Mouse (Mus musculus) mature B cell (primary cell): ENCODE data around the gene Pgm2.

Experiments used
- in situ Hi-C: fragments of 300-500 bp; cut with MboI; formaldehyde crosslinking; loops from 2 replicates; pipeline ENCODE4 v1.14.3; 2019

The Pgm2 gene

DNA sequence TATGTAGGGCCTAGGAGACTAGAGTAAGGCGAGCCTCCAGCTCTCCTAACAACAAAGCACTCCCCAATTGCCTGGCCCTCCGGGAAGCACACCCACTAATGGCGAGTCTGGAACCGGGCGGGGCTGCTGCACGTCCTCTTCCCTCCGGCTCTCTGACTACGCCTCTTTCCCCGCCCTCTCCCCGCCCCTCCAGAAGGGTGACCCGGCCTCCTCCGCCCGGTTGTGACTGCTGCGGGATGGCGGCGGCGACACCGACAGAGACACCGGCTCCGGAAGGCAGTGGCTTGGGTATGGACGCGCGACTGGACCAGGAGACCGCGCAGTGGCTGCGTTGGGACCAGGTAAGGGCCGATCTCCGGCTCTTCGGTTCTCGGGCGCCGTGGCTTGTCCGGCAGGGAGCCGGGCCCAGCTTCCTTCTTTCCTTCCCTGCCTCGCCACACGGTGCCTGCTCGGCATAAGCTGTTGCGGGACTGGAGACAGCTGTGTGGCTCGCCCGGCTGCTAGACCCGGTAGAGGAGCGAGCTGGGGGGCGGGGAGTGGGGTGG is at the start of gene Pgm2:
Gene Pgm2, plus strand, starts transcription at position 203 of the 545 bp plus-strand sequence.
- in situ Hi-C loops: no loop called here

GRCm38 (mm10) chr5:64043694-64044453 is 48.9 kb upstream of the Pgm2 start:
- in situ Hi-C loops: no loop called here

- in situ Hi-C loops: no loop called here
These were observed 48.0 kb upstream of the Pgm2 start for GRCm38 (mm10) chr5:64044790-64045189.

DNA sequence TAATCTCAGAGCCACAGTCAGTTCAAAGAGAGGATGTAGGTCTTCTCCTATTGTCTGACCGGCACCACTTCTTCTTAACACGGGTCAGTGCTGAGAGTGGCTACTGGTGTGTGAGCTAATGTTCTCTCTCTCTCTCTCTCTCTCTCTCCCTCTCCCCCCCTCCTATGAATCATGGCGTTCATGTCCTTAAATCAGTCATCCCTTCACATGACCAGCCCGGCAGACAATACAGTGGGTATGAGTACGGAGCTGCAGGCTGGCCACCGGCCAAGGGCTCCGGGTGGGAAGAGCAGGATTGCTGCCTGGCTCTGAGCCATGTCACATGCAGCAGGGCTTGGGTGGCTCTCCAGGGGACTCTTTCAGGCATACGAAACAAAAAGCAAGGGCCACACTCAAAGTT is 47.2 kb upstream of the Pgm2 start:
- in situ Hi-C loops: no loop called here

GRCm38 (mm10) chr5:64046995-64047394 is 45.8 kb upstream of the Pgm2 start:
- in situ Hi-C loops: no loop called here

DNA sequence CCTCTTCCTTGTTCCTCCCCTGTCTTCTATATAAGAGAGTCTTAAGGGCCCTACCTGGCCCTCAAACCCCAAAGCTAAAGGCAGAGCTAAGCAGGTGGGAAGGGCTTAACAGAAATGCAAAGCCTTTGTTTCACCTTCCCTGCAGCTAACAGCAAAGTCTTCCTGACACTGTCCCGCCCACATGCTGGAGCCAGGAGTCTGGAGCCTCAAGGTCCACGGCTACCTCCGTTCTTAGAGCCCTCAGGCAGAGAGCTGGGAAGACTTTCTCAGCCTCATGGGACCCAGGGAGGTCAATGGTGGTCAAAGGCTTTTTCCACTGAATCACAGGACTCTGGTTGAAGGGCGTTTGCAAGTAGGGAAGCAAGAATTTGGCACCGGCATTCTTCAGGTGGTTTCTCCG is 44.8 kb upstream of the Pgm2 start:
- in situ Hi-C loops: no loop called here

- in situ Hi-C loops: no loop called here
These were observed 44.1 kb upstream of the Pgm2 start for GRCm38 (mm10) chr5:64048605-64049004.

GRCm38 (mm10) chr5:64049256-64049655 is 43.5 kb upstream of the Pgm2 start:
- in situ Hi-C loops: no loop called here

- in situ Hi-C loops: no loop called here
These were observed 39.7 kb upstream of the Pgm2 start for GRCm38 (mm10) chr5:64053010-64053409.

DNA sequence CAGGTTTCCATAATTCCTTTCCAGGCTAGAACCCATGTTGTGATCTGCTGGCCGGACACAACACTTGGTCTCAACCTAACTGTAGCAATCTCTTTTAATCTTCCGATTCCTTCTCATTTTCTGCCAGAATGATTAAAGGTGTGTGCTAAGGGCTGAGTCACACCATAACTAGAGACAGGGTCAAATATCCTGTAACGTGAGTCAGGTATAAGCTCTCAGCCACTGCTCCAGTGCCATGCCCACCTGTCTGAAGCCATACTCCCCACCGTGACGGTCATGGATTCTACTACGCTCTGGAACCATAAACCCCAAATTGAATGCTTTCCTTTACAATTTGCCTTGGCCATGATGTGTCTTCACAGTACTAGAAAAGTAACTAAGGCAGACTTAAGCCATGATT is 36.5 kb upstream of the Pgm2 start:
- in situ Hi-C loops: no loop called here

DNA sequence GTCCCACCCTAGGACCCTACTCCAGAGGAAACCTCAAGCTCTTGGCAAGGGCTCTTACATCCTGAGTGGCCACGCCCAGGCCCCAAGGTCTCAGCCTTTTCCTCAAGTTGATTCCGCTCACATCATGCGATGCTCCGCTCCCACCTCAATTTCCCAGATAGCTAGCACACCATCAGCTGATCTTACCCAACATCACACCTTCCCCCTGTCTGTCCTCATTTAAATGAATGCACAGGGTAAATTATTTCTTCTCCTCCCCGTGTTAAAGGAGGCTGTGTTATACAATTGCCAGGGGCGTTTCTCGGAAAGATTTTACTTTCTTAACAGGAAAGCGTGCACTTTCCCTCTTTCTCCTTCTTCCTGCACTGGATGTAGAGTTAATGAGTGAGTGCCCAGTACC is 31.9 kb upstream of the Pgm2 start:
- in situ Hi-C loops: no loop called here

- in situ Hi-C loops: no loop called here
These were observed 31.1 kb upstream of the Pgm2 start for GRCm38 (mm10) chr5:64061643-64062042.

- in situ Hi-C loops: no loop called here
These were observed 29.7 kb upstream of the Pgm2 start for GRCm38 (mm10) chr5:64062882-64063621.

- in situ Hi-C loops: no loop called here
These were observed 29.0 kb upstream of the Pgm2 start for GRCm38 (mm10) chr5:64063622-64064355.

- in situ Hi-C loops: no loop called here
These were observed 28.3 kb upstream of the Pgm2 start for GRCm38 (mm10) chr5:64064401-64064800.

- in situ Hi-C loops: no loop called here
These were observed 27.2 kb upstream of the Pgm2 start for GRCm38 (mm10) chr5:64065497-64066046.

DNA sequence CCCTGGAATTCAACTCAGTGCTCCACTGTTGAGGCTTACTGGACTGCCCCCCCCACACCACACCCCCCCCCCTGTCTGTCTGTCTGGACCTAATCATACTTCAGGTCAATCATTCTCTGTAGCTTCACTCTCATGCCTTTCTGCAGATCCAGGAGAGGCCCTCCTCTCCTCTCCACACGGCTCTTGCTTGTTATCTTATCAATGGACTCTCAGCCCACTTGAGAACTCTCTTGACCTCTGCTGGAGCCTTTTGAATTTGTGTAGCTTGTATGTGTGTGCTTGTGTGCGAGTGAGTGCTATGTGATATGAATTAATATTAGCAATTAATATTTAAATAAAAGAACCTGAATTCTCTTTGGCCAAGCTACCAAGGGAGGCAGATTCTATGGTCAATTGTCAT is 26.6 kb upstream of the Pgm2 start:
- in situ Hi-C loops: no loop called here

- in situ Hi-C loops: no loop called here
These were observed 25.2 kb upstream of the Pgm2 start for GRCm38 (mm10) chr5:64067576-64067975.

- in situ Hi-C loops: no loop called here
These were observed 22.6 kb upstream of the Pgm2 start for GRCm38 (mm10) chr5:64070081-64070673.

DNA sequence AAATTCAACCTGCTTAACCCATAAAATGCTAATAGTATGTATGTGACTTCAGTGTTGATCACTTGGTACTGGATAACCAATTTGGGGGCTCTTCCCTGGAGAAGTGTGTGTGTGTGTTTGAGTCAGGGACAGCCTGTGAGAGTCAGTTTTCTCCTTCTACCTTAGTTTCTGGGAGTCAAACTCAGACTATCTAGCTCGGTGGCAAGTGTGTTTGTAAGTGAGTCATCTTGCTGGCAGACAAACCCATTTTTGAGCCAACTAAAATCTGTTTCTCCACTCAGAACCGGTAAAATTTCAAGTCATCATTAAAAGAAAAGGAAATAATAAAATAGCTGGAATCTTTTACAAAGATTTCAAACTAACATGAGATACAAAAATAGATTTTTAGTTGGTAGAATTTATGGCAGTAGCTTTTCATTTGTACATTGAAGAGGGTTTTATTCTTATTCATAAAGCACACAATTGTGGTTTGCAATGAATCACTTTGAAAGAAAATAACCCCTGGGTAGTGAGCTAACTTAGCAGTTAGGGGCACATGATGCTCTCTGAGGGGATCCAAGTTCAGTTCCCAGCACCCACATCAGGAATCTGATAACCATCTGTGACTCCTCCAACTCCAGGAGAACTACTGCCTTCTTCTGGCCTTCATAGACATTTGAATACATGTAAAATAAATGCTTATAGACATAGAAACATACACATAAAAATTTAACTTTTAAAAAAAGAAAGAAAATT is 21.8 kb upstream of the Pgm2 start:
- in situ Hi-C loops: no loop called here

GRCm38 (mm10) chr5:64074455-64074854 is 18.3 kb upstream of the Pgm2 start:
- in situ Hi-C loops: no loop called here
